9 mouse cellular contexts compared by ENCODE assay signal in genomic region chr4:31937376-31938281, GRCm38 (mm10). TPM values are rescaled to one million over a fixed set of nuclear protein-coding genes. Genes with fewer than 3 reads are reported as not detected.
DNase-seq lines count a peak whose midpoint lies in the region; ATAC-seq and TF ChIP-seq lines count a peak whose summit lies in the region.
"Had no signal": no experiment of that assay in that cellular context is flagged by ENCODE, and none has a peak within 500 bp of the region (broad histone marks: within the 10 kb centered on the region; RNA-seq: fewer than 3 reads in every experiment).

No protein-coding gene starts in this region.

- peak; percentile 73 for ATAC-seq in embryonic facial prominence, embryonic 11.5 days (replicated peaks; ENCODE audit: insufficient number of reproducible peaks, low FRiP score, low TSS enrichment, low read depth)
- peak; percentile 44; the same call in 1 of the 2 replicates for ATAC-seq in limb, embryonic 14.5 days (ENCODE audit: low FRiP score, low read depth)
- peak; percentile 85 for ATAC-seq in neural tube, embryonic 13.5 days (ENCODE audit: low read depth)

- peak overlapping the region; percentile 95 for H3K4me2 ChIP-seq in embryonic facial prominence, embryonic 11.5 days (ENCODE audit: low read depth, low read length)
- peak overlapping the region; percentile 84 for H3K4me2 ChIP-seq in limb, embryonic 14.5 days (replicated peaks; ENCODE audit: low read depth, low read length, severe bottlenecking)
- H3K4me2 ChIP-seq in neural tube, embryonic 13.5 days = peak overlapping the region; percentile 93

- 1% methylated on average over 36 of the region's 36 CpGs for WGBS in embryonic facial prominence, embryonic 11.5 days
- WGBS in limb, embryonic 14.5 days = 1% methylated on average over 29 of the region's 36 CpGs
- under 1% methylated on average over 36 of the region's 36 CpGs for WGBS in neural tube, embryonic 13.5 days

- no peaks in the 10 kb centered on the region for H3K36me3 ChIP-seq in E14TG2a.4 (ENCODE audit: insufficient read depth, low read length)
- H3K36me3 ChIP-seq in embryonic facial prominence, embryonic 11.5 days (replicated peaks; ENCODE audit: control insufficient read depth, insufficient read depth, low read depth, low read length) = no peaks in the 10 kb centered on the region
- no peaks in the 10 kb centered on the region for H3K36me3 ChIP-seq in limb, embryonic 14.5 days (ENCODE audit: control insufficient read depth, insufficient read depth, low read length)
- H3K36me3 ChIP-seq in neural tube, embryonic 13.5 days = no peaks in the 10 kb centered on the region
- H3K36me3 ChIP-seq: G1E had no signal

- peaks cover 10% of the 10 kb centered on the region; the same call in 1 of the 2 replicates for H3K4me1 ChIP-seq in E14TG2a.4 (replicated peaks; ENCODE audit: low read depth, low read length)
- no peaks in the 10 kb centered on the region for H3K4me1 ChIP-seq in embryonic facial prominence, embryonic 11.5 days (ENCODE audit: control insufficient read depth, insufficient read depth, low read length)
- peaks cover 11% of the 10 kb centered on the region; the same call in 1 of the 2 replicates for H3K4me1 ChIP-seq in limb, embryonic 14.5 days (ENCODE audit: control insufficient read depth, insufficient read depth, low read length)
- peaks cover 26% of the 10 kb centered on the region for H3K4me1 ChIP-seq in neural tube, embryonic 13.5 days (replicated peaks)

- H3K4me3 ChIP-seq in gastrocnemius, adult 2 months = peak overlapping the region; percentile 72
- H3K4me3 ChIP-seq in E14TG2a.4 (replicated peaks; ENCODE audit: low read length) = peak overlapping the region; percentile 78
- peak overlapping the region; percentile 45 for H3K4me3 ChIP-seq in embryonic facial prominence, embryonic 11.5 days (ENCODE audit: low read depth, low read length)
- H3K4me3 ChIP-seq in limb, embryonic 14.5 days (replicated peaks; ENCODE audit: low read length) = peak overlapping the region; percentile 39
- H3K4me3 ChIP-seq in neural tube, embryonic 13.5 days = peak overlapping the region; percentile 50

- no peak for TF ChIP-seq CTCF in gastrocnemius, adult 2 months (IDR thresholded peaks at IDR 0.05)
- TF ChIP-seq CTCF in E14TG2a.4 (conservative IDR thresholded peaks at IDR 0.05; ENCODE audit: low read length) = no peak

- no peak overlapping the region for H3K27ac ChIP-seq in gastrocnemius, adult 2 months
- peak overlapping the region; percentile 28; the same call in 1 of the 2 replicates for H3K27ac ChIP-seq in embryonic facial prominence, embryonic 11.5 days (replicated peaks; ENCODE audit: low read depth, low read length)
- 0 out of 2 replicates have a peak overlapping the region, but pooled peaks have one; percentile 48 for H3K27ac ChIP-seq in limb, embryonic 14.5 days (replicated peaks; ENCODE audit: low read depth, low read length)
- peak overlapping the region; percentile 56; the same call in 1 of the 2 replicates for H3K27ac ChIP-seq in neural tube, embryonic 13.5 days (replicated peaks)

- H3K9ac ChIP-seq in embryonic facial prominence, embryonic 11.5 days (replicated peaks; ENCODE audit: low read length) = peak overlapping the region; percentile 82
- peak overlapping the region; percentile 60 for H3K9ac ChIP-seq in limb, embryonic 14.5 days (ENCODE audit: low read depth, low read length, severe bottlenecking)
- peak overlapping the region; percentile 77 for H3K9ac ChIP-seq in neural tube, embryonic 13.5 days

- TF ChIP-seq POLR2A in limb, embryonic 14.5 days (IDR thresholded peaks at IDR 0.05; ENCODE audit: borderline replicate concordance, extremely low read depth, insufficient read depth, insufficient read length) = no peak

- peaks cover 17% of the 10 kb centered on the region for H3K27me3 ChIP-seq in E14TG2a.4 (ENCODE audit: insufficient read depth, low read length)
- no peaks in the 10 kb centered on the region for H3K27me3 ChIP-seq in embryonic facial prominence, embryonic 11.5 days (ENCODE audit: control insufficient read depth, insufficient read depth, low read length)
- no peaks in the 10 kb centered on the region for H3K27me3 ChIP-seq in limb, embryonic 14.5 days (ENCODE audit: control insufficient read depth, insufficient read depth, low read length)
- peaks cover 12% of the 10 kb centered on the region; the same call in 1 of the 2 replicates for H3K27me3 ChIP-seq in neural tube, embryonic 13.5 days

- DNase-seq in gastrocnemius, adult 2 months = peak; percentile 35
- DNase-seq in gastrocnemius, adult 18-20 months (ENCODE audit: low spot score) = no peak
- DNase-seq in embryonic facial prominence, embryonic 11.5 days (ENCODE audit: low spot score) = peak; percentile 49
- peak; percentile 7 to 15 for DNase-seq in heart, postnatal 36 days
- peak; percentile 23 for DNase-seq in limb, embryonic 14.5 days (ENCODE audit: low spot score)
- no peak for DNase-seq in spleen, postnatal 36 days (ENCODE audit: low spot score in 2 of 2)

- intact Hi-C loops in gastrocnemius, adult 2 months (cut with DNase I) = loop anchor here (10.0 kb wide), 1 partner anchor 373 kb away; no protein-coding TSS in a partner anchor
- intact Hi-C loops in heart, postnatal 36 days (cut with DNase I) = no loop called here

- H3K9me3 ChIP-seq in E14TG2a.4 (ENCODE audit: low read length) = no peaks in the 10 kb centered on the region
- H3K9me3 ChIP-seq in embryonic facial prominence, embryonic 11.5 days (replicated peaks; ENCODE audit: control insufficient read depth, low read length) = no peaks in the 10 kb centered on the region
- no peaks in the 10 kb centered on the region for H3K9me3 ChIP-seq in limb, embryonic 14.5 days (ENCODE audit: control insufficient read depth, low read length)
- H3K9me3 ChIP-seq in neural tube, embryonic 13.5 days = no peaks in the 10 kb centered on the region
- H3K9me3 ChIP-seq: G1E had no signal

RNA-seq across cellular contexts. Expression of gene Map3k7, which starts 26.3 kb away (rescaled TPM):
- total RNA-seq in gastrocnemius, adult 2 months (2021) = 10 to 100 TPM; 38.9 to 41.1 TPM
- total RNA-seq in gastrocnemius, adult 18-20 months (2021) = 10 to 100 TPM; 40.1 to 42.6 TPM
- polyA plus RNA-seq in embryonic facial prominence, embryonic 11.5 days (2014; fragmentation: Nextera tagmentation; extraction: Ambion mirVana) = 48.2 and 50.8 TPM in 2 replicates
- 10 to 100 TPM; 46.8 to 49.4 TPM for total RNA-seq in heart, postnatal 36 days (2021)
- polyA plus RNA-seq in limb, embryonic 14.5 days (2012; rRNA removed) = 55.7 and 56.4 TPM in 2 replicates
- 42.1 and 52.0 TPM in 2 replicates for polyA plus RNA-seq in limb, embryonic 14.5 days (2014; fragmentation: Nextera tagmentation; extraction: Ambion mirVana)
- polyA plus RNA-seq in neural tube, embryonic 13.5 days (2015; fragmentation: Nextera tagmentation; extraction: Ambion mirVana) = 23.7 and 28.6 TPM in 2 replicates

Comparison
In these comparisons a context has a peak if more than half of its experiments do, and no peak if none do; other contexts are left out.
1. DNase-seq: peak in gastrocnemius, adult 2 months (single experiment), embryonic facial prominence, embryonic 11.5 days (single experiment), heart, postnatal 36 days (2 of 2) and limb, embryonic 14.5 days (single experiment); none in gastrocnemius, adult 18-20 months (single experiment) and spleen, postnatal 36 days (0 of 2).
2. Peak in every context shown above with its lines, with median percentiles within 50 percentile points of each other: H3K4me3 ChIP-seq, ATAC-seq, H3K4me2 ChIP-seq and H3K9ac ChIP-seq.